Mouse (Mus musculus) ES-Bruce4 (cell line): ENCODE measurements around the gene Fam20c. TPM values are rescaled to one million over a fixed set of nuclear protein-coding genes. Genes with fewer than 3 reads are reported as not detected.

Experiments
- H3K27ac ChIP-seq: 2 replicates; pipeline ENCODE4 v1.5.1; 2012; ENCODE audit warnings: low read length, inconsistent platforms; ENCODE audit not compliant: insufficient read depth
- H3K27me3 ChIP-seq: 2 replicates; pipeline ENCODE4 v1.6.1; 2012; ENCODE audit warnings: mild to moderate bottlenecking, low read length, inconsistent platforms; ENCODE audit not compliant: control insufficient read depth, poor library complexity, insufficient read depth, severe bottlenecking
- H3K36me3 ChIP-seq: 2 replicates; pipeline ENCODE4 v1.6.1; 2012; ENCODE audit warnings: inconsistent platforms, mild to moderate bottlenecking, low read length, moderate library complexity; ENCODE audit not compliant: control insufficient read depth, poor library complexity, insufficient read depth, severe bottlenecking
- H3K4me1 ChIP-seq: one replicate; pipeline ENCODE4 v1.8.1; 2011; ENCODE audit warnings: low read length; ENCODE audit not compliant: control insufficient read depth, insufficient read depth
- H3K4me3 ChIP-seq: 2 replicates; pipeline ENCODE4 v1.5.1; 2011; ENCODE audit warnings: low read depth, mild to moderate bottlenecking, low read length
- H3K9ac ChIP-seq: 2 replicates; pipeline ENCODE4 v1.6.1; 2012; ENCODE audit warnings: low read depth, mild to moderate bottlenecking, inconsistent platforms; ENCODE audit not compliant: poor library complexity, severe bottlenecking
- H3K9me3 ChIP-seq: replicated peaks from 2 replicates; pipeline ENCODE4 v1.6.1; 2012; ENCODE audit warnings: mild to moderate bottlenecking, low read length, inconsistent platforms; ENCODE audit not compliant: control insufficient read depth, poor library complexity, insufficient read depth, severe bottlenecking
- CTCF ChIP-seq: IDR thresholded peaks from one replicate; pipeline ENCODE4 v1.8.1; 2011; ENCODE audit warnings: low read depth, low read length
- EP300 ChIP-seq: IDR thresholded peaks from 2 replicates; pipeline ENCODE4 v1.6.1; 2011; ENCODE audit warnings: low read depth, low read length; ENCODE audit not compliant: insufficient read depth
- POLR2A ChIP-seq: IDR thresholded peaks from one replicate; pipeline ENCODE4 v1.8.1; 2011; ENCODE audit warnings: low read length; ENCODE audit not compliant: insufficient read depth
- polyA plus RNA-seq: library from polyadenylated mRNA; stranded (reverse); fragments of >200 nt; gene quantifications from 2 replicates; pipeline ENCODE4 v1.2.4, GENCODE M21; 2011; ENCODE audit warnings: low read depth; ENCODE audit not compliant: missing spikeins, insufficient read depth, insufficient read length

Gene Fam20c
- polyA plus RNA-seq, 1 experiment, result 0.88 TPM

DNA sequence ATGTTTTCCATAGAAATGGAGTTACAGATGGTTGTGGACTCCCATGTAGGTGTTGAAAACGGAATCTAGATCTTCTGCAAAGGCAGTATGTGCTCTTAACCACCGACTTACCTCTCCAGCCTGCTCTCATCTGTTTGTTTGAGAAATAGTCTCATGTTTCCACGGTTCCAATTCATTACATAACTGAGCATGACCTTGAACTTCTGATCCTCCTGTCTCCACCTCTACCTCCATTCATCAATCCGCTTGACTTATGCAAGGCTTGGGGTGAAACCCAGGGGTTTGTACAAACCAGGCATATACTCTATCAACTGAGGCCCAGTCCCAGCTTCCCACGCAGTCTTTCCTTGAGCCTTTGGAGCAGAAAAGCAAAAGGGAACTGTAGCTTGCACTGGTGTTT is 12.8 kb upstream of the Fam20c start:
- Histone ChIP-seq H3K27ac (no peak overlapping the region), H3K36me3 (no peaks in the 10 kb centered on the region), H3K4me1 (no peaks in the 10 kb centered on the region), H3K9me3 (no peaks in the 10 kb centered on the region), H3K4me3 (no peak overlapping the region), H3K27me3 (no peaks in the 10 kb centered on the region; the same call in 1 of the 2 replicates), H3K9ac (no peak overlapping the region)
- TF ChIP-seq EP300 (no peak), POLR2A (no peak), CTCF (no peak)

GRCm38 (mm10) chr5:138742281-138742680 is 12.0 kb upstream of the Fam20c start:
- H3K9me3 ChIP-seq, result no peaks in the 10 kb centered on the region
- no peaks in the 10 kb centered on the region for H3K36me3 ChIP-seq
- H3K27me3 ChIP-seq, result no peaks in the 10 kb centered on the region; the same call in 1 of the 2 replicates
- no peak overlapping the region for H3K4me3 ChIP-seq
- H3K4me1 ChIP-seq, result no peaks in the 10 kb centered on the region
- no peak overlapping the region for H3K27ac ChIP-seq
- H3K9ac ChIP-seq, result no peak overlapping the region
- TF ChIP-seq POLR2A (no peak), EP300 (no peak), CTCF (no peak)

DNA sequence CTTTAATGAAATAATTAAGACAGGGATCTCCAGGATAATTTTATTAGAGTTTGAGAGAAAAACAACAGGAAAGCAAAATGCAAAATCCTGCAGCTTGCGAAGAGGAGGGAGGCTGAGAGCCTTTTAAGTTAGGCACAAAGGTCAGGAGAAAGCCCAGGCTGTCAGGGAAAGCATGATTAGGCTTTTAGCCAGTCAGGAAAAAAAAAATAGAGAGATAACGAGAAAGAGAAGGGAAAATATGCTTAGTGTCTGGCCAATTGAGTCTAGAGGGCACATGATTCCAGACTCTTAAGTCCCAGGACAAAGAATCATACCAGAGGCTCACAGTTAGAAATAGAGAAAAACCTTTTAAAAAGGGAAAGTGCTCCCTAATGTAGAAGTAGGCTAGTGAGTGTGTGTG is 10.7 kb upstream of the Fam20c start:
- H3K4me3 ChIP-seq, result no peak overlapping the region
- H3K9me3 ChIP-seq, result no peaks in the 10 kb centered on the region
- H3K36me3 ChIP-seq, result no peaks in the 10 kb centered on the region
- H3K27me3 ChIP-seq, result no peaks in the 10 kb centered on the region
- H3K27ac ChIP-seq, result no peak overlapping the region
- TF ChIP-seq EP300, result no peak
- no peak for TF ChIP-seq CTCF
- no peak for TF ChIP-seq POLR2A
- H3K4me1 ChIP-seq, result no peaks in the 10 kb centered on the region
- H3K9ac ChIP-seq, result no peak overlapping the region

DNA sequence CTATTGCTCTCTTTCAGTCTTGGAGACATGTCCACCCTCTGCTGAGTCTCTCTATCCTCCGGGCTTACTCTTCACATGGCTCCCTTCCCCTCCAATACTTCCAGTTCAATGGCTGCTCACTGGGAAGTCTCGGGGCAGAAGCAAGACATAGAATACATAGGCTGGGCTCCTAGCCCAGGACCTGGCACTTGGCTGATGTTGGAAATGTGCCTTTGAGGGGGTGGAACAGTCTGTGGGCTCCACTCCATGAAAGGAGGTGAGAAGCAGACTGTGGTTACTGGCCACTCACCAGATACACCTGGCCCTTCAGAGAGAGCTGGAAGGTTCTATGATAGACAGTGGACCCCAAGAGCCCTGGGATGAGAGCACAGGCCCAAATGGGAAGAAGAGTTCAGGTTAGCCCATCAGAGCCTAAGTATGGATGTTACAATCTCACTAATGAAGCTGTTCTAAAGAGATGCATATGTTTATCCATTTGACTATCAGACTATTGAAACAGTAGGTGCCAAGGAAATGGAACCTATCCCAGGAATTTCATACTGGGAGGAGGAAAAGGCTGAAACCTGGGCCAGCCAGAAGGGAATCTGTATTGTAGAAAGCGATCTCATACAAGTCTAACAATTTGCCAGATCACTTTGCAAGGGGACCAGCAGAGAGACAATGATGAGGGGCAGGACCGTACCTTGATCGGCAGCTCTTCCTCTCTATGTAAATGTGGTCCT is 8.8 kb upstream of the Fam20c start:
- TF ChIP-seq CTCF (no peak), EP300 (no peak), POLR2A (no peak)
- H3K4me1 ChIP-seq, result no peaks in the 10 kb centered on the region
- no peak overlapping the region for H3K9ac ChIP-seq
- H3K27me3 ChIP-seq, result no peaks in the 10 kb centered on the region
- no peaks in the 10 kb centered on the region for H3K9me3 ChIP-seq
- H3K36me3 ChIP-seq, result no peaks in the 10 kb centered on the region
- H3K27ac ChIP-seq, result no peak overlapping the region
- no peak overlapping the region for H3K4me3 ChIP-seq

DNA sequence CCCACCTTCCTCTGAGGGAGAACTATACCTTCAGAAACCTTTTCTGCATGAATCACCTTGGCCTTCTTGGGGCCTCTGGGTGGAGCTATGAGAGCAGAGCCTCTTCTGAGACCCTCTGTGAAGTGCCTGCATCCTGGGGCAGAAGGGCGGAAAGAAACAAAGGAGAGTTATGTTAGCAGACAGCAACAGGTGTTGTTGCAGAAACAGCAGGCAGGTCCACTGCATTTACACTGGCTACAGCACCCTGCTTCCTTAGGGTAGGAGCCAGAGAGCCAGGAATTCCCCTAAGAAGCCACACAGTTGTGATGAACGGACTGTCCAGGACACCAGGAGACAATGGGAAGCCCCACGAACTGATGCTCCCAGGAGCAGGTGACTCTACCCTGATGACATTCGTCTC is 1.0 kb upstream of the Fam20c start:
- H3K9ac ChIP-seq, result no peak overlapping the region
- no peak overlapping the region for H3K27ac ChIP-seq
- H3K4me1 ChIP-seq, result no peaks in the 10 kb centered on the region
- H3K4me3 ChIP-seq, result no peak overlapping the region
- H3K36me3 ChIP-seq, result no peaks in the 10 kb centered on the region
- no peaks in the 10 kb centered on the region for H3K27me3 ChIP-seq
- TF ChIP-seq POLR2A (no peak), EP300 (no peak), CTCF (no peak)
- H3K9me3 ChIP-seq, result no peaks in the 10 kb centered on the region

DNA sequence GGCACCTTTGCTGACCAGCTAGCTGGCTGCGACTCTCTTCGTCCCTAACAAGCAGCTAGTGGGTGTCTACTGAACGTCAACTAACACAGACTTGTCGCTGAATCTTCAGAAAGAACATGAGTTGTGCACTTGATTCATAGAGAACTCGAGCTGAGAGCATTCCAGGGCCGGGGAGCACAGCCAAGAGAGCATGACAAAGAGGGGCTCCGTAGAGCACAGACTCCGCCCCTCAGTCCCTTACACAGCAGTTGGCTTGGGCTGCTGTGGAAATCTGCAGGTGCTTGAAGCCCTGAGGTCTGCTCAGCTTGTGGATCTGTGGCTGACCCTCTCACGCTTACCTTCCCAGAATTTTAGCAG is 390 bp upstream of the Fam20c start:
- TF ChIP-seq POLR2A, result no peak
- TF ChIP-seq EP300, result no peak
- TF ChIP-seq CTCF, result no peak
- Histone ChIP-seq H3K9me3 (no peaks in the 10 kb centered on the region), H3K27ac (no peak overlapping the region), H3K4me3 (peak overlapping the region; percentile 61), H3K4me1 (no peaks in the 10 kb centered on the region), H3K36me3 (no peaks in the 10 kb centered on the region), H3K27me3 (no peaks in the 10 kb centered on the region), H3K9ac (peak overlapping the region; percentile 78)
